Mouse (Mus musculus) spleen, adult 18-20 months (tissue): ENCODE measurements at regions not wholly inside any gene's neighbourhood (a gene's known extent, or its start where the extent isn't known, plus 50 kb on each side); places are given as distances from the start of the nearest gene placed in this dataset.

Experiments used
- DNase-seq, 2 experiments: peaks; one replicate each; pipeline ENCODE4 v3.0.0; 2022; ENCODE audit warnings: mixed read lengths in 2 of 2

DNA sequence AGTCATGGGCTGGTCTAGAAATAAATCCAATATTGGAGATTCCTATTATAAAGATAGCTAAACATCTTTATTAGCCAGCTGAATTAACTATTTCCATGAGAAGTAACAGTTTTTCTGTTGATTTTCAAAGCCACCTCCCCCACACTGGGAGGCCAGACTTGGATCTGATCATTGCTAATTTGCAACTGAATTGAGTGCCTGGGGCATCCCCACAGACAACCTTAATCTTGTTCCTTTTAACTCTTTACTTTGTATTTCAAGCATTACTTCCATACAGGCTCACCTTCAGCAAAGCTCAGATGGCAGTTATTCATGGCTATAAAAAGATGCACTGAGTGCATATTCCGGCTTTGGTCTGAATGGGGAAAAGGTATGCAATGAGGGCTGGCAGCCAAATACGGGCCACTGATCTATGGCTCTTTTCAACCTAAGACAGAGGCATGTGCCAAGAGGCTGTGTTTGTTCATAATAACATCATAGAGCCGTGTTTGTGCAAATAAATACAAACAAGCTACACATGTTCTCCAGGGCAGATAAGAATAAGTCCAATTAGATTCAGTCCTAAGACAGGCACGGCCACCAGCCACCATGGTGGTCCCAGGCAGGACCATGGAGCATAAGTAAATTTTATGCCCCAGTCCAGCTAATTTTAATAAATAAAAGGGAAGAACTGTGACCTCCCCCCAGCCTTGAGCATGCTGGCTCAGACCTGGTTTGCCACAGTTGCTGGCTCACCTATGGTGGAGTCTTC is 194.5 kb upstream of the Ttc29 start:
- DNase-seq: no peak

DNA sequence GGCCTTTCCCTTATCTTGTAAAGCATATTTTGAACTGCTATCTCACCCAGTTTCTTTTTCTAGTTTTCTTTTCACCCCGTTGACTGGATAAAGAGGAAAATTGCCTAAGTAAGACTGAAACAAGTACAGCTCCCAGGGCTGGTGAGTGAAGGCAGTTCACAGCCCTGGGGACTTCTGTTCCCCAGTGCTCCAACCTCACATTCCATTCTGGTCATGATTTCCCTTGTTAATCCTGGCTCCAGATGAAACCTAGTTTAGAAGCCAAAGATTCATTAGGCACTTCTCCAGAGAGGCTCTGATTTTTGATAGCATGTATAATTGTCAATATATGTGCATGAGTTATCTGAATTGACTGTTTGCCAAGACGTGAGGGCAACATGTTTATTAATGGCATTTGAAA is 191.6 kb upstream of the Ttc29 start:
- DNase-seq: no peak

DNA sequence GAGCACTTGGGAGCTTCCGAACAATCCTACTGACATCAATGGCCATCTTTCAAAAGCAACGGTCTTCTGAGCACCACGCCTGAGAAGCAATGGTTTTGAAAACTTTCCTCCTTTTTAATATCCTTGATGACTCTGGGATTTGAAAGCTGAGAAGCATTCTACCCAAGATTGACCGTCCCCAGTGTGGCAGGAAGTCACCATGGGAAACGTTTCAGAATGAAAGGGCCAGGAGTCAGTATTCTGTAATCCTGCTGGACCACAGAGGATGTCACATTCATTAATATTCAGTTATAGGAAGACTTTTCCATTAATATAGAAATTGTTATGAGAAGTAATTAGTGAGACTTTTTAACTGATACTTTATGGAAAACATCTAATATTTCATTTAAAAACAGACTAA is 190.1 kb upstream of the Ttc29 start:
- no peak for DNase-seq

DNA sequence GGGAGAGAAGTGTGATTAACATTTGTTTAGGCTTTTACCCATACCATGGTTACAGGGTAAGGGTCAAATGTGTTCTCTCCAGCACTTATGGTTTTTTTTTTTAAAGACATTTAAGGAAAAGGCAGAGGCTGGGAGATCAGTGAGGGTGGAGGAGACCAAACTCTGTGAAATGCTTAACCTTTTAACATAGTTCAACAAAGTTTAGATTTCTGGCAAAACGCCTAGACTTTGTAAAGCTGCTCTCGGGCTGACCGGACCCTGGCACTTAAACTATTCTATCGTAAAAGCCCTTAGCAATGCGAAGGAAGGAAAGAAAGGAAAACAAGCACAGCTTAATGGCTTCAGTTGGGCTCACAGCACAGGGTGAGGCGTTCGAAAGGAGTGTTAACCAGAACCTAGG is 189.6 kb upstream of the Ttc29 start:
- no peak for DNase-seq

- DNase-seq: no peak
Measured at GRCm38 (mm10) chr8:78023936-78024335, 189.2 kb upstream of the Ttc29 start.

- no peak for DNase-seq
Measured at GRCm38 (mm10) chr8:78024964-78025363, 188.1 kb upstream of the Ttc29 start.

DNA sequence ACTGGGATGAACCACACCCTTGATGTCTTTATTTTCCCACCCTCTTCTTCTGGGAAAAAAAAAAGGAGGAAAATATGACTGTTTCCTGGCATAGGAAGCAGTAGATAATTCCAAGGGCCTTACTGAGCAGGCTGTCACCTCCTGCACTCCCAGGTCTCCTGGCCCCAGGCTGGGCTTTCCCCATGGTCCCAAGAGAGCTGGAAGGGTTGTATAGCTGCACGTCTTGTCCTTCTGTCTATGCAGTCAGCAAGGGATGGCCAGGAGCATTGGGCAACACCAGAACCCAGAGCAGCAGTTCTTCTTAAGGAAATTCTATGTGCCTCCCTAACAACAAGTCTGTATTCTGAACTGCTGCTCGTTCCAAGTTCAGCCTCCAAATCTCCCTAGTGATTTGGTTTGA is 185.7 kb upstream of the Ttc29 start:
- DNase-seq: no peak

GRCm38 (mm10) chr8:78028928-78029327 is 184.2 kb upstream of the Ttc29 start:
- no peak for DNase-seq

DNA sequence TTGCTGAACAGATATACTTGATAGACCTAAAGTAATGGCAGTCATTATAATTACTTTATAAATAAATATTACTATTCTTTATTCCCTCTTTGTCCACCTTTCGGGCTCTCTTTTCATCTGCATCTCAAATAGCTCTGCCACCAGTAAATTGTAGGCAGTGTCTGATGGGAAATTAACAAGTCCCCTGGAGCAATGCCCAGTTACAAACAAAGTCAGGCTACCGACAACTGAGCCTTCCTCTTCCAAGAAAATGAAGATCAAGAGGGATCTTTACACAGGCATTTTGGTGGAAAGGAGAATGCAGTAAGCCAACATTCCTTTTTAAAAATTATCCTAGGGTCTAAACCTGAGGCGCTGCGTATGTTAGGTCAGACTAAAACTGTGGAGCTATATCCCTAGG is 181.3 kb upstream of the Ttc29 start:
- DNase-seq: no peak

DNA sequence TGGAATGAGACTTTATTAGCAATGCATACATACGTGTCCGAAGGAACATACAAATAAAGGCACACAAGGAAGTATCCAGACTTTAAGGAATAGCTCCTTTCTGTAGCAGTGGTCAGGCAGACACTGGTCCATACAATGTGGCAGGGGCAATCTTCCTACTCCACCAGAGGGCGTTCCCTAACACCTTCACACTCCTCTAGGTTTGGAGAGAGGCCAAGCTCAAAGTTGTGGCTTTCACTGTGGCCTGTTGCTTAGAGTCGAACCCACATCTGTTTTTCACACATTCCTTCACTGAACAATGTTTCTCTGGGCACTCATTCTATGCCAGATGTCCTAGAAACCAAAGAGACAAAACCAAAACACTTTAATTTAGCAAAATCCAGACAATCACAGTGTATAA is 178.4 kb upstream of the Ttc29 start:
- DNase-seq: no peak

GRCm38 (mm10) chr8:78037218-78037617 is 175.9 kb upstream of the Ttc29 start:
- DNase-seq: no peak

DNA sequence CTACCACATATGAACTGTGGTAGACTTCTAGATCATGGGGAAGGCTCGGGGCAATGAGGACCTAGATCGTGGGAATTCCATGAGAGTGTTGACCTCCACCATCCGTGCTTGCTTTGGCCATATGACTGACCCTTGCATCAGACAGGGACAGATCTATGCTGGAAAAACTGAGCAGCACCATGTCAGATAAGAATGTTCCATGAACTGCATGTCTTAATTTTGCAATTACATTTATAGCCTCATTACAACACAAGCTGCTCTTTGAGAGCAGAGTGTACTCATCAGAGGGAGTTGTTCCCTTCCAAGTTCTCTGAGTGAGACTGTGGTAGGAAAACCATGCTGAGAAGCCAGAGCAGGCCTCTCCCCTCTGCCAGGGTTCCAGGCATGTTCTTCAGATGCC is 166.4 kb upstream of the Ttc29 start:
- DNase-seq: no peak

DNA sequence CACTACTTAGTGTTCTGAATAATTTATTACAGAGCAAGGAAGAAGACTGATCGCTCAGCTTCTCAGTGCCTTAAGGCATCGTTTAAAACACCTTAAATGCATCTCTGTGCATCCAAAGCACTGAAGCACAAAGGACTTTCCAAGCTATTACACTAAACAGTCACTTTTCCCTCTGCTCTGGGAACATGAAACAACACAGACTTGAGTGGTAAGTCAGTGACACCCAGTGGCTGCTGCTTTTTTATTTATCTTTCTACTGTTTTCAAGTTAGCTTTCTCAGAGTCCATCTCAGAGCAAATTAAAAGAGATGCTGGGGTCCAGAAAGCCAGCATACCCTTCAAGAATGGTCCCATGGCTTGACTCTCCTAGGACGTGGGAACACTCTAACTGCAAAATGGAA is 162.3 kb upstream of the Ttc29 start:
- DNase-seq: no peak

- DNase-seq: no peak
Measured at GRCm38 (mm10) chr8:78054435-78054834, 158.7 kb upstream of the Ttc29 start.

- DNase-seq: no peak
Measured at GRCm38 (mm10) chr8:78054920-78055319, 158.2 kb upstream of the Ttc29 start.

DNA sequence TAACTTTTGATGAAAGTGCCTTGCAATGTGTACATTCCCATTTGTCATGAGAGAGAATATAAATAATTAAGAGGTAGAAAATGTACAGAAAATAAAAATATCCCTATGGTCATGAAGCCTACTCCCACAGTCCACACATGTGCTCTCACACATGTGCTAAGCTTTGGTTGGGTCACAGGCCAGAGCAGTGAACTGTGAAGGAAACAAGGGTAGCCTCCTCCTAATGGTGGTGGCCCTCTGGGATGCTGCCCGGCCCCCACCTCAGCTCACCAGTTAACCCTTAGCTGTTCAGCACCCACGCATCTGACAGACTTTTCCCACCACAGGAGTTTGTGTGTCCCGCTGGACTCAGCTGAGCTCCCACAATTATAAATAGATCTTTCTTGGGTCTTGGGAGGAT is 157.6 kb upstream of the Ttc29 start:
- DNase-seq: no peak

DNA sequence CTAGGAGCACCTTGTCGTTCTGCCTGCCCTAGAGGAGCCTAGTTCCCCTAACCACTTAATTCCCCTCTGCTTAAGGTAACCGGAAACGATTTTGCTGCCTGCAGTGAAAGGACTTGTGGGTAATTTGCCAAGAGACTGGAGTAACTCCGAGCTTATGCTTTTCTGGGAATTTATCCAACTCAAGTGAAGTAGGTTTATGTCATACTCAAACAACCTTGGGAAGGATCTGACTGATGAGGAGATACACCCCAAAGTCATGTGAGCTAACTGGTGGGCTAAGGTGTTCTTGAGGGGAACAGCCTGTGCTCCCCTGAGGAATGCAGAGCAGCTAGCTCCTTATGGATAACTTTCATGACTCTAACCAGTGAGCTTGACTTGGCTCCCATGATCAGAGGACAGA is 155.7 kb upstream of the Ttc29 start:
- DNase-seq: no peak

GRCm38 (mm10) chr8:78061827-78062719 is 151.0 kb upstream of the Ttc29 start:
- DNase-seq: no peak

GRCm38 (mm10) chr8:78063529-78063928 is 149.6 kb upstream of the Ttc29 start:
- DNase-seq: peak in 1 of 2 experiments; percentile 3

GRCm38 (mm10) chr8:78064161-78064560 is 148.9 kb upstream of the Ttc29 start:
- no peak for DNase-seq

GRCm38 (mm10) chr8:78065890-78066493 is 147.1 kb upstream of the Ttc29 start:
- no peak for DNase-seq

GRCm38 (mm10) chr8:78068087-78068910 is 144.8 kb upstream of the Ttc29 start:
- DNase-seq: no peak

DNA sequence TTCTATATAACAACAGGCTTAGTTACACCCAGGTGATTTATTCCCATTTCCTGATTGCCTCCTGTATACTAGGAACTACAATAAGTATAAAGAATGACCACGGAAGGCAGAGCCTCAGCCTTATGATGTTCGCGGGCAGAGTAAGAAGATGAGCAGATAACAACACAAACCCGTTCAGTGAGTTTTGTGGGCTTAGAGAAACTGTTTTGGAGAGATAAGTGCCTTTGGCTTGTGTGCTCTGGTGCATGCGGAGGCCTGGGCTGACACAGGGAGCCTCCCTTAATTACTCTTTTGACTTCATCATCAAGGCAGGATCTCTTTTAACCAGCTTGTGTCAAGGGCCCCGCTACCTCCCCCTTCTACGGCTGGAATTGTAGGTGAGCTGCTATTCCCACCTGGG is 139.3 kb upstream of the Ttc29 start:
- no peak for DNase-seq
